Mouse (Mus musculus) R1 (cell line): ENCODE measurements around the gene Bcas3.

Experiments used
- DNase-seq: peaks from one replicate; pipeline ENCODE4 v3.0.0-alpha.2; 2018; ENCODE audit warnings: low read depth, low spot score

Gene Bcas3

GRCm38 (mm10) chr11:85352539-85353380, at the start of gene Bcas3:
Gene Bcas3, plus strand, starts transcription at chr11:85353167.
- DNase-seq: peak; percentile 99

GRCm38 (mm10) chr11:85306577-85307260, 46.2 kb upstream of the Bcas3 start:
- DNase-seq: no peak

- DNase-seq: peak; percentile 30
Observed at GRCm38 (mm10) chr11:85308799-85309198, 44.2 kb upstream of the Bcas3 start.

DNA sequence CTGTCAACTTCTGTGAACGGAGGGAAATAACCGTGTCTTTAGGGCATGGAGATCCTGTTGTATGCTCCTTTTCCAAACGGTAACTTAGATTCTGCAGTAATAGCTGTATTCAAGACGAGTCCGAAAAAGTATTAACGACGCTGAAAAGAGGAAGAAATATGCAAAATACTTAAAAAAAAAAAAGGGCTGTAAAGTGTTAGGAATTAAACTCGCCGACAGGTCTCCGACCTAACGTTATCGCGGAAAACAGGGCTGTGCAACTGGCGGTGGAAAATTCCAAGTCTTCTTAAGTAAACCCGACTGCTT, 42.6 kb upstream of the Bcas3 start:
- DNase-seq: no peak

- DNase-seq: peak; percentile 99
Observed at GRCm38 (mm10) chr11:85310713-85311574, 42.0 kb upstream of the Bcas3 start, which contains the start of gene Ppm1d. Gene Ppm1d, plus strand, starts transcription at chr11:85311244.

- peak; percentile 74 for DNase-seq
Observed at GRCm38 (mm10) chr11:85311645-85312490, 41.1 kb upstream of the Bcas3 start.

DNA sequence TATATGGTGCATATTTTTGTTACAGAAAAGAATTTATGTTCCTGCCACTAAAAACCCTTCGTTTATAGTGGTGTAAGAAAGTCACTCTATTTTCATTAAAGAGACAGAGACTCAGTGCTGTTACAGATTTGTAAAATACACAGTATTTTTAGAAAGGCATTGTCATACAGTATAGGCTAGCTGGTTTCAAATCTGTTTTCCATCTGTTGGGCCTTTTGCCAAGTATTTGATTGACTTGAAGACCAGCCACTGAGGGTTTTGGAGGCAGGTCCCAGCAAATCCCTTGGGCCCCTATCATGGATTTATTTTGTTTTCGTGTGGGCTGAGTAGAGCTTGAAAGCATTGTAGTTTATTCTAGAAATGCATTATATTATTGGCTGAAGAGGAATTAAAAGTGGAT, 40.1 kb upstream of the Bcas3 start:
- no peak for DNase-seq

DNA sequence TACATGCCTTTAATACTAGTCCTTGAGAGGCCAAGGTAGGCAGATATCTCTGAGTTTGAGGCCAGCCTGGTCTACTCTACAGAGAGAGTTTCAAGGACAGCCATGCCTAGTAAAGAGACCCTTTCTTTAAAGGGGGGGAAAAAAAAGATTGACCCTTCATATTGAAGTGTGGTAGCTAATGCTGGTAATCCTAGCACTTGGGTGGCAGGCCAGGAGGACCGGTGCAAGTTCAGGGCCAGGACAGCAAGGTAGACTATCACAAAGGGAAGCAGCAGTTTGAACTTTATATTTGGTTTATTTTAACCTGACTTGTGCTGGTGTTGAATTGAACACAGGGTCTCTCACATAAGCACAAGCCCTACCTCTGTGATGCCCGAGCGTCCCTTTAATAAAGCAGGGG, 39.6 kb upstream of the Bcas3 start:
- no peak for DNase-seq

DNA sequence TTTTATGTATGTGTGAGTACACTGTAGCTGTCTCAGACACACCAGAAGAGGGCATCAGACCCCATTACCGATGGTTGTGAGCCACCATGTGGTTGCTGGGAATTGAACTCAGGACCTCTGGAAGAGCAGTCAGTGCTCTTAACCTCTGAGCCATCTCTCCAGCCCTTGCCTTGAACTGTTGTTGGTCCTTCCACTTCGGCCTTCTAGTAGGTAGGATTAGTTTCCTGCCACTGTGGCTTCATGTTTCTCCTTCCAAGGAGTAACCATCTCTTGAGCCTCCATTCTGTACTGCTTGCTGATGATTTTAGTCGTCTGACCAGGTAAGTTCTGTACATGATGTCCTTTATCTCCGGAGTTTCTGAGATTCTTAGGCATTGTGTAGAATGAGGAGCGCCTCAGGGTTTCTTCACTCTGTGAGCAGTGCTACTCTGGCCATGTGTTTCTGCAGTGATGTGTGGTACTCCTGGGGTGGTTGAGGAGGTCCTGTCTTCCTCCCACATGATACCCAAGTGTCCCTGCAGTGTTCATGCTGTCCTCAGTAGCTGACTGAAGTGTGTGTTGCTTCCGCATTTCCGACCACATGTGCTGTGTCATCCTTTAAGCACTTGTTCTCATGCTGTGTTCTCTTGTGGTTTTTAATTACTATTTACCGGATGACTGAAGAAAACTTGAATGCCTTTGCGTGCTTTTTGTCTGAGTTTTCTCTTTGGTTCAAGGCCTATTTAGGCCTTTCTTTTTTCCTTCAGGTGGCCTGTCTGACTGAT, 29.2 kb upstream of the Bcas3 start:
- DNase-seq: peak; percentile 72

DNA sequence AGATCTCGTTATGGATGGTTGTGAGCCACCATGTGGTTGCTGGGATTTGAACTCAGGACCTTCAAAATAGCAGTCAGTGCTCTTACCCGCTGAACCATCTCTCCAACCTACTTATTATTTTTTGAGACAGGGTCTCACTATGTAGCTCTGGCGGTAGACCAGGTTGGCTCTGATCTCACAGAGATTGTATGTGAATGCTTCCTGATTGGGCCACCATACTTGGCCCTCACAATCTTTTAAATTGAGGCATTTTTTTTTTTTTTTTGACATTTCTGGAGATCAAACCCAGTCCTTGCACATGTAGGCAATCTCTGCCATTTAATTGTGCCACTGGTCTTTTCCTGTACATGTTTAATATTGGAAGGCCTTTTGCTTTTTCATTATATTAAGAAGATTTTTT, 24.2 kb upstream of the Bcas3 start:
- DNase-seq: no peak

- no peak for DNase-seq
Observed at GRCm38 (mm10) chr11:85329167-85329894, 23.6 kb upstream of the Bcas3 start.

DNA sequence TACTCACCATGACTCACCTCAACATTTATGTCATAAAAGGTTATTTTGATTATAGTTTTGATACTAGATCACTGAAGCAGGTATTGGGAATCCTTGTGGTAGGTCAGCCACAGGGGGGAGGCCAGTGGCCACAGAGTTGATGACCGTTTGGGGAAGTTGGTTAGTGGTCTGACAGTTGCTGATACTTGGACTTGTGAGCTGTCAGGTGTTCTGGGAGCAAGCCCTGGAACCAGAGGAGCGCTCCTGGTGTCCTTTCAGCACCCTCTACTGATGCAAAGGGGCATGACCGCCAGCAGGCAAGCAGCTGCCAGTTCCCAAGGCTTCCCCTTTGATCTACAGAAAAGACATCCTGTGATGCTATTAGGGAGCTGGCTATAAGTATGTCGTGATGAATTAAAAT, 18.2 kb upstream of the Bcas3 start:
- peak; percentile 55 for DNase-seq

DNA sequence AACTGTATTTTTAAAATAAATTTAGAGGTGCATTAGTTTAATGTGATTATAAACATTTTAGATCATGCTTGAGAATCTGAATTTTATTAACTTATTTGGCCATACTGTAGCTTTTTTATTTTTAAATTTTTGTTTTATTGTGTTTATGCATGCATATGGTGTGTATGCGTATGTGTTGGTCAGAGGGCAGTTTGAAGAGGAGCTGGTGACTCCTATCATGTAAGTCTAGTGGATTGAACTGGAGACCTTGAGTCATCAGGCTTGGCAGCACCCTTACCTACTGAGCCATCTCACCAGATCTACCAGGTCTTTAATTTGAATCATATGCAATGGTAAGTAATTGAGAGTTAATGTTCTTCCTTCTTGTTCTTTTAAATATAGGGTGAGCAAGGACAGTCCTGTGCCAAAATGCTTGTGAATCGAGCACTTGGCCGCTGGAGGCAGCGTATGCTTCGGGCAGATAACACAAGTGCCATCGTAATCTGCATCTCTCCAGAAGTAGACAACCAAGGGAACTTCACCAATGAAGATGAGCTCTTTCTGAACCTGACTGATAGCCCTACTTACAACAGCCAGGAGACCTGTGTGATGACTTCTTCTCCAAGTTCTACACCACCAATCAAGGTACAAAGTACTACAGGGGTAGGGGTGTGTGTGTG, 13.7 kb upstream of the Bcas3 start:
- DNase-seq: no peak

DNA sequence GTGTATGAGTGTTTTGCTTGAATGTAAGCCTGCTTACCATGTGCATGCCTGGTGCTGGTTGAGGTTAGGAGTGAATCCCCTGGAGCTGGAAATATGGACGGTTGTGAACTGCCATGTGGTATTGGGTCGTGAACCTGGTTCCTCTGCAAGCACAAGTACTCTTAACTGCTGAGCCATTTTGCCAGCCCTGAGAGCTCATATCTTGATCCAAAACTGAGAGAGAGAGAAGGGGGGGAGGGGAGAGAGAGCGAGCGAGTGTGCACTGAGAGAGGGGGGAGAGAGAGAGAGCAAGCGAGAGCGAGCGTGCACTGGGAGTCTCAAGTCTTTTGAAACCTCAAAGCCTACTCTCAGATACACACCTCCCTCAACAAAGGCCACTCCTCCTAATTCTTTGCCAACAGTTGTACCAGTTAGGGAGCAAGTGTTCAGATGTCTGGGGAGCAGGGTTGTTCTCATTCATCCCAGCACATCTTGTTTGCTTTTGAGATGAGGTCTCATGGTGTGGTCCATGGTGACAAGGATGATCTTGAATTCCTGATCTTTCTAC, 12.8 kb upstream of the Bcas3 start:
- DNase-seq: no peak

- no peak for DNase-seq
Observed at GRCm38 (mm10) chr11:85353819-85354218, 852 bp downstream of the Bcas3 start.

- DNase-seq: no peak
Observed at GRCm38 (mm10) chr11:85359641-85360040, 6.7 kb downstream of the Bcas3 start.

- DNase-seq: peak; percentile 34
Observed at GRCm38 (mm10) chr11:85361621-85362020, 8.7 kb downstream of the Bcas3 start.

DNA sequence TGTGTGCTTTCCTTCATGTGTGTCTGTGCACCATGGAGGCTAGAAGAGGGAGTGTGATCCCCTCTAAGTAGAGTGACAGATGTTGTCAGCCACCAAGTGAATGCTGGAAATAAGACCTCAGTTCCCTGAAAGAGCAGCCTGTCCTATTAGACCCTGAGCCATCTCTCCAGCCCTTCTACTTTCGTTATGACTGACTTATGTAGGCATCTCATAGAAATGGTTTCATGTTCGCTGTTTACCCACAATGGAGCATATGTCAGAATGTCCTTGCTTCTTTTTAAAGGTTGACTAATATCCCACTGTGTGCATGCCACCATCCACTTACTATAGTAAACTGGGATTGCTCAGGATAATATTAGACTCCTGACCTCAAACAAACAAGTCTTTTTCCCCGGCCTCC, 13.2 kb downstream of the Bcas3 start:
- no peak for DNase-seq

DNA sequence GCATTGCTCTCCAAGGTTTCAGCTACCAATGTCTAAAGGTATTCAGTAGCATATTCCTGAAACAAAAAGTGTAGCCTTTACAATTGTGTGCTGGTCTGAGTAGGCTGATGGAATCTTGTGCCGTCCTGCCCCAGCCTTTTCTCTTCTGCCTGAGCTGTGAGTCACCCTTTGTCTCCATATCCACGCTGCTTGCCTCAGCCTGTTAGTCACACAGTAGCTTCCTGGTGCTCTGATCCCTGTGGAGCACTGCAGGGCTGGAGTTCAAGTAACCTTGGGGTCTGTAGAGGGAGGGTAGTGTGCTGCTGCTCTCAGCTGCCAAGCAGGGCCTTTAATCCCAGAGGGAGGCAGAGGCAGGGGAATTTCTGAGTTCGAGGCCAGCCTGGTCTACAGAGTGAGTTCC, 14.9 kb downstream of the Bcas3 start:
- peak; percentile 57 for DNase-seq
